Mouse (Mus musculus) liver, embryonic 18 days (tissue): ENCODE results near the gene Sdsl. TPM values are rescaled to one million over a fixed set of nuclear protein-coding genes. Genes with fewer than 3 reads are reported as not detected.

Source experiments
- polyA plus RNA-seq: library from polyadenylated mRNA; depleted of rRNA; stranded (reverse); fragments of >200 nt; gene quantifications from 2 replicates; pipeline ENCODE4 v1.2.3, GENCODE M21; 2012; rRNA removed

The Sdsl gene
- 7.2 and 8.4 TPM in 2 replicates for polyA plus RNA-seq

DNA sequence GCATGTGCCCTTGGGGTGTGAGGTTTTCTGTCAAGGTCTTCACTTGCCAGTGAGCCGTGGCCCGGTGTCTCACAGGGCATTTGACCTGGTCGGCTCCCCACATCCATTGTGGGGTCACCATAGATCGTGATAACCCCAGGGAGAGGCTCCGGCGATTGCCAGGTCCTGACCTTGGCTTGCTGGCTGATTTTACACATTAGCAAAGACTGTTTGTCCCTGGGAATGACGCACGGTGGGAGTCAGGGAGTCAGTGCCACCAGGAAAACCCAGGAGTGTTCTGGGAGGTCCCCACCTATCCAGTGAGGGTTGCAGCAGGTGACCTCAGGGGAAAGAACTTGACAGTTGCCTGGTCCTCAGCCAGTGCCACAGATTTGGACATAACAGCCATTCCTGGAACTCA lies at the start of gene Sdsl:
Gene Sdsl, minus strand, starts transcription at position 41 of the 400 bp plus-strand sequence.

GRCm38 (mm10) chr5:120510982-120511642 lies 38.5 kb upstream of the Sdsl start, which contains the start of gene Slc8b1:
TSS of gene Slc8b1 (plus strand) at chr5:120511168.

GRCm38 (mm10) chr5:120503144-120503795 lies 30.7 kb upstream of the Sdsl start, which contains the start of gene Plbd2:
TSS of gene Plbd2 (minus strand) at chr5:120503625.

DNA sequence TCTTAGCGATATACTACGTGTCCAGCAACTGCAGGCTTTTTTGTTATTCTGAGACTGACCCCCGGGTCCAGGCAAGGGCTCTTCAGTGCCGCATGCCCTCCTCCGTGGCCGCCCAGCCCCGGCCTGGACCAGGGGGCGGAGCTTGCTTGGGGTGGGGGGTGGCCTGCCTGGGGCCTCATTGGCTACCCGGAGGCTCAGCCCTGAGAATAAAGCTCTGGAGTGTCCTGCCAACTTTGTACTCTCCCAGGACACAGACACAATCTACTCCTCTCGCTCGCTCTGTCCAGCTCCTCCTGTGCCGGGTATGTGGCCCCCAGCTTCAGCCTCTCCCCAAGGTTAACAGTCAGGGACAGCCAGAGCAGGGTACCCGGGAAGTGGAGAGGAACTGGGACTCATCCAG lies 3.7 kb upstream of the Sdsl start, which contains the start of gene Sds:
Gene Sds, plus strand, starts transcription at position 231 of the 400 bp plus-strand sequence.

DNA sequence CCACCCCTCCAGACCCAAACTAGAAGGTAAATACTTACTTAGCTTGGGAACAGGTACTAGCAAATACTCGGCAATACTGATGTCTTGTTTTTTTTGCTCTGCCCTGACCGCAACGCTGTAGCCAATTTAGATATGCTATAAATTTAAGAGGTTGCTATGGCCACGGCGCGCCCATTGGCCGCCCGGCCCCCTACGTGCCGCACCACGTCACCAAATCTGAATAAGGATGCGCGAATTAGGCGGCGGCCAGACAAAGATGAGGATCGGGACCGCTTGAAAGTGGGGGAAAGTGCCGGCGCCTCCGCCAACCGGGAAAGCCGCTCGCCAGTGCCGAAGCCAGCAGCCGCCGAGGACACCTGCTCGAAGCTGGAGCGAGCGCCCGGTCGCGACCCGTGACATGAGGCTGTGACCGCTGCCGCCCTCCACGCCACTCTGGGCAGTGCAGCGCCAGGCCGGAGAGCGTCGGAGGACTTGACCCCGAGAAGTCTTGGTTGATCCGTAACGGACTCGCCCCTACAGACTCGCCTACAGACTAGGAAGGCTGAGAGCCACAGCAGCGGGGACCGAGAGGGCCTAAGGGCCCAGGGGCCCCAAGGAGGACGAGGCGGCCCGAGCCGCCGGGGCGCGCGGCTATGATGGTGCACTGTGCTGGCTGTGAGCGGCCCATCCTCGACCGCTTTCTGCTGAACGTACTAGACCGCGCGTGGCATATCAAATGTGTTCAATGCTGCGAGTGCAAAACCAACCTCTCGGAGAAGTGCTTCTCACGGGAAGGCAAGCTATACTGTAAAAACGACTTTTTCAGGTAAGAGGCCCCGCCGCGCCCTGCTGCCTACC lies 40.7 kb downstream of the Sdsl start, which contains the start of gene Lhx5:
Gene Lhx5, plus strand, starts transcription at position 51 of the 837 bp plus-strand sequence.

Other genes starting within 250 kb of the Sdsl start
- gene Lhx5, start 41.1 kb downstream of the Sdsl start, polyA plus RNA-seq: not detected in 2 replicates
- 6.9 and 8.2 TPM in 2 replicates for gene Sds, start 3.7 kb upstream of the Sdsl start, polyA plus RNA-seq
- gene Plbd2, start 30.8 kb upstream of the Sdsl start, polyA plus RNA-seq: 6.3 and 7.4 TPM in 2 replicates
- gene Slc8b1, start 38.4 kb upstream of the Sdsl start, polyA plus RNA-seq: 14.6 and 16.4 TPM in 2 replicates
- gene Tpcn1, start 115.9 kb upstream of the Sdsl start, polyA plus RNA-seq: 16.8 and 21.7 TPM in 2 replicates
- 1.6 and 2.4 TPM in 2 replicates for gene Iqcd, start 116.2 kb upstream of the Sdsl start, polyA plus RNA-seq
- 6.0 and 6.9 TPM in 2 replicates for gene Rita1, start 139.8 kb upstream of the Sdsl start, polyA plus RNA-seq
- gene Ddx54, start 139.9 kb upstream of the Sdsl start, polyA plus RNA-seq: 13.7 and 14.9 TPM in 2 replicates
- gene Cfap73, start 161.4 kb upstream of the Sdsl start, polyA plus RNA-seq: not detected in 2 replicates
- gene Rasal1, start 176.0 kb upstream of the Sdsl start, polyA plus RNA-seq: 0.22 and 0.29 TPM in 2 replicates
- gene Dtx1, start 239.1 kb upstream of the Sdsl start, polyA plus RNA-seq: 0.13 and 0.15 TPM in 2 replicates